Mouse (Mus musculus) neural tube, embryonic 10.5 days (tissue): ENCODE data around the gene Mmaa.
A peak's percentile ranks its signal among the peaks of the same experiment; 100 is the strongest.

ENCODE experiments used
- DNase-seq: peaks from one replicate; pipeline ENCODE4 v3.0.0-alpha.2; 2017; ENCODE audit warnings: low spot score; ENCODE audit errors: extremely low spot score

Gene Mmaa

DNA sequence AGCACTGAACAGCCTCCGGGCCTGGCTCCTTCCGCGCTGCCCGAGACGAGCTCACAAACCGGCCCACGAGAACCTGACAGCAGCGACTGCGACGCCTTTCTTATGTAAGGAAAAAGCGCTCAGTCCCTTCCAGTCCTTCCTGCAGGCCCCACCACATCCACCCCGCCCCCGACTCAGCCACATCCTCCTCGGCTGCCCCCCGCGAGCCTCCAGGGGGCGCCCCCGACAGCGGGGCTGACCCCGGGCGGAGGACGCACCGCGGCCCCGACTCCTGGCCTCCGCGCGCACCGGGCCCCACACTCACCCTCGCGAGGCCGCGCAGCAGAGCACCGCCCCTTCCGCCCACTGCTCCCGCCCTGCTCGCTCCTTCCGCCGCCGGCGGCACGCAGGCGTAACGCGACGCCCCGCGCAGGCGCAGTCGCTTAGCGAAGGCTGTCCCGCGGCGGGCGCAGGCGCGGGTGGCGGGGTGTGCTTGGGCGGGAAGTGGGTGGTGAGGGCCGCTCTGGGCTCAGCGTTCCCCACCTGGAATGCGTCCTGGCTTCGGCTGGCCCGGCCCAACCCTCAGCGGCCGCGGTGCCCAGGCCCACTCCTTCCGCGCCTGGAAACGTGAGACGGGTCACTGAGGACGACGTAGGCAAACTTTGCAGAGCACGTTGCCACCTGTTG is at the start of gene Mmaa:
Gene Mmaa (minus strand): TSS at position 328 of the 666 bp plus-strand sequence.
- DNase-seq: peak; percentile 98

DNA sequence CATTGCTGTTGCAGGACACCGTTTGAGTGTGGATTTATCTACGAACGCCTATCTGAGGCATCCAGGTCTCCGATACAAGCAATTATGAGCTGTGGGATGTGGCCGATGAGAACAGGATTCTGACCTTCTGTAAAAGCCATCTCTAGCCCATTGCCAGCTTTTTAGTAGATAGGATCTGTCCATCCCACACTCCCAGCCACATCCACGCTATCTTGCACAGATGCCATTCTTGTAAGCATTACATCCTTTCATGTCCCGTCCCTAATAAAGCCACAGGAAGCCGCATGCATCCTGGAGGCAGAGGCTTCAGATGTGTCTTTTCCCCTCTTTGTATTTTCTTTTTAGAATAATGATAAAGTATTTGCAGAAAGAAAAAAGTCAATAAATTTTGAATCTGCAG is 46.5 kb upstream of the Mmaa start:
- no peak for DNase-seq

DNA sequence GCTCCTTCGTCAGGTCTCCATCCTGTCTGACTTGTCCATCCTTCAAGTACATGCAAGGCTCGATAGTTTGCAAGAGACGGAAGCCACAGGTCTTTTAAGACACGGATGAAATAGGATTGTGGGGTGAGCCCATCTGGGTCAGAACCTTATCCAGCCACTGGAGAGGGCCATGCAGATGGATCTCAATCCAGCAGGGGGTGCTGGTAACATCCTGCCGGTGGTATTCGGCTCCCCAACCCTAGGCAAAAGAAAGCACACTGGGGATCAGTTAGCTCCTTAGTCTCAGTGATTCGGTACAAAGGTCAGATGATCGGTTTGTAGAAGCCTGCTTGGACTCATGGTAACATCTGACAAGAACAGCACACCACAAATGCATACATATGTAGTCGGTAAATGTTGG is 44.8 kb upstream of the Mmaa start:
- DNase-seq: no peak

DNA sequence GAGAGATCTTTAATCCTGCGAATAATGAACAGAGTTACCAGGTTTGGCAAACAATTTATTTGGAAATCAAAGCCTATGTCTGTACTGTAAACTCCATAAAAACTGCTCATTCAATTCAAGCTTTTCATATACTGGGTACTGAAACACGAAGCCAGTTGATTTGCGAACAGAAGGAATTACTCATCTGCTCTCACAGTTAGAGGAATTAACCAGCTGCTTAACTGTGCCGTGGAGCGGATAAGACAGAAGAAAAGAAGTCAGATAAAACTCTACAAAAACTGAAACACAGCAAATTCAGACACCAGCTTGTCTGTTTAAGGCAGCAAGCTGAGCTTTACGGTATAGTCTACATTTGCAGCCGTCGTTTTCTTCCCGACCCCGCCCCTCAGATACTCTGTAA is 43.9 kb upstream of the Mmaa start:
- no peak for DNase-seq

DNA sequence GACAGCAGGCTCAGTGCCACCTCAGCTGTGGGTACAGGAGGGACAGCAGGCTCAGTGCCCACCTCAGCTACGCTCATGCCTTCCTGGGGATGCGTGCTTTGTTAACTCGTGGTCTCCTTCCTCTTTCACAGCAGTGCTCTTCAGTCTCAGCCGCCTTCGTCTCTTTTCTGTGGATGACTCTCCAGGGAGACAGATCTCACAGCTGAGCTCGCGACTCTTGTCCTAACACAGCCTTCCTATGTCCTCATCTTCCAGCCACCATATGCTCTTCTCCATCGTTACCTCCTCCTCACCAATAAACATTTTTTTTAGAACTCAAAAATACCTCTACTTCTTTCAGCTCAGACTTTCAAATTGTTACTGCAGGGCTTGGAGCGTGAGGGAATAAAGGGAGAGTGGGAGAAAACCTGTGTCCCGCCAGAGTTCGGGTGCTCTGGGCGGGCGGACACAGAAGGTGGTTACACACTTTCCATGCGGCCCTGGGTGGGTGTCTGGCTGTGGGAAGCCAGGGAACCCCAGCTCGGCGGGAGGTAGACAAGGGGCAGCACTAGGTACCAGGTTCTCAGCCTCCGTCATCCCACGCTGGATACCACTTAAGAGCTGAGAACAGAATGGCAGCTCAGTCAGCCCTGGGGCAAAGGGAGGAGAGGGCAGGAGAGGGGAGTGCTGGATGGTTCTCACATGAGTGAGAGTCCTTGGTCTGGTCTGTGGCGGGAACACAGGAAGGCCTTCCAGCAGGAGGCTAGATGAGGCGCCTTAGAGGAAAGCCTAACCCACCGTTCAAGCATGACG is 37.6 kb upstream of the Mmaa start:
- peak; percentile 8 for DNase-seq

DNA sequence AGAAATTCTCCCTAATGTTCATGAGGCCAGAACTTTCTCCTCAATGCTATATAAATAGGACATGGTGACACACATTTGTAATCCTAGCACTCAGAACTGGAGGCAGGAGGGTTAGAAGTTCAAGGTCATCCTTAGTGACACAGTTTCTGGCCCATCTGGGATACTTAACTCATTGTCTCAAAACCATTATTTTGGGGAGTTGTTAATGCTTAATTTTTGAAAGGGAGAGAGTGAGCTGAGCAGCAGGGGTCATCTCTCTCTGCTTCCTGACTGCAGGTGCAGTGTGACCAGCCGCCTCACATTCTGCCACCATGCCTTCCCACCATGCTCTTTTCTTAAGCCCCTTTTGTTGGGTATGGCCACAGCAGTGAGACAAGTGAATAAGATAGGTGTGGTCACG is 36.8 kb upstream of the Mmaa start:
- DNase-seq: no peak

DNA sequence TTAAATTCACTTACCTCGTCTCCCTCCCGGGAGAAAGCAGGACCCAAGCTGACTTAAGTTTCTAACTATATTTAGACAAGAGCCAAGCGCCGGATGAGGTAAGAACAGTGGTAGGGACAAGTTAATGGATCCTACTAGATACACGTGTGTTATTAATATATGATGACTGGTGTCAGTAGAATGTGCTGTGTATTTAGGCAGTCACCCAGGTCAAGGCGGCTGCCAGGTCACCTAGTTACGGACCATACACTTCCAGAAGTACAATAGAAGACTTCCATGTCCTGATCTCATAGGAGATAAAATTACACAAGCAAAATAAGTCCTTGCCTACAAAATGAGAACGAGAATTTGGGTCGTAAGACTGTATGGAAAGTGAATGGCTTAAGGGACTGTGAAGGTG is 36.3 kb upstream of the Mmaa start:
- DNase-seq: no peak

DNA sequence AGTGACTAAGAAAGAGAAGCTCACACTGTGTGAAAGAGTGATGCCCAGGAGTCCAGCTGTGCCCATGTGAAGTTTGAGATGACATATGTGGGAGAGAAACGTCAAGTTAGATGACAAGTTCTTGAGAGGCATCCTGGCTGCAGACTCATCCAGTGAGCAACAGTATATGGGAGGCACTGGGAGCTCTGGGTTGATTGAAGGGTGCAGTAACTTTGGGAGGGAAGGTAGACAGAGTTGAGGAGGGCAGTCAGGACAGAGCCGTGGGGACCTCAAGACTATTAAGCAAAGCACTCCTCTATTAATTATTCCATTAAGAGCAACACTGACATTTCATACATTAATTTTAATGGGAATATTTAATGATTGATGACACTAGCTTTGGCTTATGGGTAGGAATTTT is 35.0 kb upstream of the Mmaa start:
- no peak for DNase-seq

DNA sequence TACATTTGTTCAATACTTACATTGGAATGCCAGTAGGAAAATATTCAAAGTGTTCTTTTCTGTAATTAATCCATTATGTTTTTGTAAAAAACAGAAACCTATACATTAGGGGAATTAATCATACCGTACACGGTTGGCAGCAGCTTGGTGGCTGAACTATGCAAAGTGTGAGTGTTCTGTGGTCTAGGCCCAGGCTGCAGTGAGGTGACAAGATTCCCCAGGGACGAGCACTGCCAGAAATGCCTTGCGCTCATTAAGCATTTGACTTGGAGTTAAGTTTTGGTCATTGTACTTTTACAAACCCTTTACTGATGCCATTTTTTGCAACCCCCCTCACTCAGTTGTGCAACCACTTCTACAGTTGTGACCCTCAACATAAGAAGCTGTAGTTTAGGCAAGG is 34.4 kb upstream of the Mmaa start:
- no peak for DNase-seq

DNA sequence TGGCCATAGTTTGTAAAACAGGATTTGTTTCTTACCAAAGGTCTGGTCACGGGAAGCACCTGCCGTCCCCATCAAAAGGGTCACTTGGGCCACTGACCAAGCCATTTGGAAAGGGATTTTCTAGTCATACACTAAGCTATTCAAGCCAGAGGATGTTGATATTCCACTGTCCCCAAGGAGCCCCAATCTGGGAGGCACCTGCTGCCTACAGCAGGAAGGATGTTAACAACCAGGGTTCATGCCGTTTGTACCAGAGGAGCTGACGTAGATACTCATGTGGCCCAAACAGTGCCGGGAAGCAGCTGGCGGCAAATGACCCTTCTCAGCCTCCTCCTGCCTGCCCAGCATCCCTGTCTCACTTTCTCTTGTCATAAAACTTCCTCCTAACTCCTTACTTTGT is 30.8 kb upstream of the Mmaa start:
- no peak for DNase-seq

DNA sequence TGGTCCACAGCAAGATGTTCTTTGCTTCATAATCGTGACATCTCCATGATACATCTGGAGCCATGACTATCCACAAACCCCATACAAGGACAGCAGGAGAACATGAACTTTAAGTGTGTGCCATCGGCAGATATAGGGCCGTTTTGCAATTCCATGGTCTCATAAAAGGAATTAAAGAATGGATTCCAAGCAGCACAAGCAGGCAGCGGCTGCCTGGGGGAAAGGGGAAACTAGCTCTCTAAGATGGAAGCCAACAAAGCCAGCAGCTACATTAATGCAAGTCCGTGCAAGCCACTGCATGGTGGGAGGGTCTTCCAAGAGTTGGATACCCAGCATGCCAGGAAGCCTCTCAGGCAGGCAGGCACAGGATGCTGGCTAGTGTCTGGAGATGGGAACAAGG is 30.2 kb upstream of the Mmaa start:
- DNase-seq: no peak

DNA sequence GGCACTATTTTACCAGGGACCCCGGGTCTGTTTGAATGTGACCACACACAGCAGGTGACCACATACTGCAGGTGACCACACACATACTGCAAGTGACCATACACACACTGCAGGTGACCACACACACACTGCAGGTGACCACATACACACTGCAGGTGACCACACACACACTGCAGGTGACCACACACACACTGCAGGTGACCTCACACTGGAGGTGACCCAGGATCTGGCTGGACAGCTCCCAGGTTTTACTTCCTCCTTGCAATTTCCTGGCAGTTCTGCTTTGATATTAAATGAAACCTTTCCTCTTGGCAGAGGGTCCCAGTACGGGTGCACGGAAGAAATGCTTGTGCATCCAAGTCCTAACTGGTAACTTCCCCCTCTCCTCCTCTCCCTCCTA is 29.3 kb upstream of the Mmaa start:
- no peak for DNase-seq

DNA sequence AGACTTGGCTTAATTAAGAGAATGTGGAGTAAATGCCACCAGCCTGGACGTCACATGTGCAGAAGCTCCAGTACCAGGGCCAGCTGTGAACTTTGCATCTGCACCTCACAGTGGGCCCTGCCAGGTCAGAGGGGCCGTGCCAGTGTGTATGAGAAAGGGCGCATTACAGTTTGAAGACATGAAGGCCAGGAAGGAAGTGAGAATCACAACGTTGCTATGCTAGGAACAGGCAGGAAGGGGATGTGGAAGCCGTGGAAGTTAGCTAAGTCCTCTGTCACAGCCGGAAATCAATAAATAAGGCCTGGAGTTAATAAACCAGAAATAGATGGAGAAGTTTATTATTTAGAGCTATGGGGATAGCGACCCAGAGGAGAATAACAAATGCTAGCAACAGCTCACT is 28.4 kb upstream of the Mmaa start:
- no peak for DNase-seq

DNA sequence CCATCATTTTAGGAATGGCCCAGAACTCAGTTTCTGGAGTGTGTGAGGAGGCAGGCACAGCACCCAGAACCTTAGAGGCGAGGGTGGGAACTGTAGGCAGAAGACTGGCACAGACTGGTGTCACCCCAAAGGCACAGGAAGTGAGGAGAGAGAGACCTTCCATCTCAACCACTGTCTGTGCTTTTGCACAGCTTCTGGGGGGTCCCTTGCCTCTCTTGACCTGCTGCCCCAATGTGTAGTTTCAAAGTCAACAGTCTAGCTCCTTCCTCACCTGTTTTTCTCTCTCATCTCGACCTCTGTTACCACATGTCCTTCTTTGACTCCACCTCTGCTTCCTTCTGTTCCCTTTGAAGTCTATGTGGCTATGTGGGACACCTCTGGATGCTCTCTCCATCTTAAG is 16.1 kb upstream of the Mmaa start:
- DNase-seq: no peak

DNA sequence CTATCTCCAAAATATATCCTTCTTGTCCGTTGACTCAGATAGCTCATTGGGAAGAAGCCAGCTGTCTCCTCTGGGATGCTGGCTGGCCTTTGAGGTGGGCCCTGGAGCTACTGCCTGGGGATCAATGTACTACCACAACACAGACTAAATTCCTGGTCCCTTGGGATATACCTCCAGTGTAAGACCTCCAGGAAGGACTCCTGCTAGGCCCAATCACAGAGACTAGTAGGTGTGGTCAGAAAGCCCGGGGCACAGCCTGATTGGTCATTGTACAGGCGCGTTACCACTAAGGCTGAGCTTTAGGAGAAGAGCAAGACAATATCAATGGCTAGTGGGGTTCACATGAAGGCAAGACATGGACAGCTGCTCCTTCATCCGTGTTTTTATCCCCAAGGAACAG is 11.2 kb upstream of the Mmaa start:
- no peak for DNase-seq

DNA sequence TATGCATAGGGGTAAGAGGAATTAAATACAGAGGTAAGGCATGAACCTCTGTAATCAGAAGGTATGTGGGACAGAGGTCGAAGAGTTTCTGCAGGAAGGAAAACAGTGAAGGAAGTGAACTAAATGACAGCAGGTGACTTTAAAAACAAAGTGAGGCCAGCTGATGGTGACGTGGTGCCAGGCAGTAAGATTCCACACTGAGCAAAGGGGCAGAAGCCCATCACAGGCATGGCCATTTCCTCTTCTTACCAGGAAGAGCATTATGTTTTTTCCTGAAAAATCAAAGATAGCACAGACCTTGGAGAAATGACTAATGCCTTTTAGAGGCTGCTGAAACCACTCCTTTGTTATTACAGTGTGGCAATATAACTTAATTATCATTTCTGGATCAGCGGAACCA is 6.8 kb upstream of the Mmaa start:
- no peak for DNase-seq

DNA sequence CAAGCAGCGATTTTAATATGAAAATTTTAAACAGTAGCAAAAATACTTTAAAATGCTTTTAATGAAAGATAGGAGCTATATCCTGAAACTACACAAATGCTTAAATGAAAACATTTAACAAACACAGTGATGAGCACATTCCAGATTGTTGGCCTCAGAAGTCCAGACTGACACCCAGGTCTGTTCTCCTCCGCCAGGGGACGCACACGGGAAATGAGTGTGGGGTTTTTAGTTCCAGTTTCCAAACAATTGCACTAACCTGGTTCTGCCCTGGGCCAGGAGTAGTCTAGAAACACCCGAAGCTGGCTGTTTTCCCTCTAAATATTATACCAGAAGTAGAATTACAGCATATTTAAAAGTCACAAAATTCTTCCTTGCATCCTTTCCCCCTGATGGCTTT is 5.0 kb upstream of the Mmaa start:
- no peak for DNase-seq

DNA sequence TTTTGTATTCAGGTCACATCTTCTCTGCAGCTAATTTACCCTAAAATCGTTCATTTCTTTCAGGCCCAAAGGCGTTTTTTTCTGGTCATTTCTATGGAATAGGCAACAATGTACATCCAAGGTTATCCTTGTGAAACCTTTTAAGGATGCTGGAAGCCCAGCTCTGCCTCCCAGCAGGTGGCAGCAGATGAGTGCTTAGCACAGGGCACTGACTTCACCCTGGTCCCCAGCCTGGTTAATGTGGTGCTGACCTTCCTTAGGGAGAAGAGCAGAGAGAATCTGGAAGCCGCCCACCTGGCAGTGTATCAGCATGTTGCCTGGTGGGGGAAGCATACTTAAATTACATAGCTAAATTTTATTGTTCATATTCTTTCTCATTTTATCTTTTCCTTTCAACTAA is 3.0 kb upstream of the Mmaa start:
- DNase-seq: peak; percentile 49

DNA sequence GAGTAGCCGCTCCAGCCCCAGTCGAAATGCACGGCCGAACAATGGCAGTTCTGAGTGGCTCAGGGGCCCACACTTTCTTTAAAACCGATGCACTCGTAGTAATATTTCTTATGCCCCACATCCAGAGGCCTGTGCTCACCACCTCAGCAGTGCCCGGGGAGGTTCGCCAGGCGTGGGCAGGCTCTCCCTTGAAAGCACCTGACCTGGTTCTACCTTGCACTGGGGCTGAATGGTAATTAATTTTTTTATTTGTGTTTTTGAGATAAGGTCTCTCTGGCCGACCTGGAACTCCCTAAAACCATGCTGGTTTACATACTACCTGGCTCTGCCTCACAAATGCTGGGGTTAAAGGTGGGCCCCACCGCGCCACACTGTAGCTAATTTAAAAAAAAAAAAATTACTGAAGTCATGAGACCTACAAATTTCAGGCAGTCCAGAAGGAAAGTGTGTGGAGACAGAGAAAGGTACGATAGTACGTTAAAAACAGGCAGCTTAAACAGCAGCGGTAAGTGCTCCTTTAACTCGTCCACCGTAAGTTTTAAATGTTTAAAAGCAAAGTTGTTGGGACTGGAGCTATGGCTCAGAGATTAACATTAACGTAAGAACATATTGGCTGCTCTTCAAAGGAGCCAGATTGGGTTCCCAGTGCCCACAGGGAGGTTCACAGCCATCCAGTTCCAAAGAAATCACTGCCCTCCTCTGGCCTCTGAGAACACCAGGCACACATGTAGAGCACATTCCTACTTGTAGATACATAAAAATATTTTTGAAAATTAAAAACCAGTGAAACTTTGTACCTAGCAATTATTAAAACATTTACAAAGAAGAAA is 754 bp upstream of the Mmaa start:
- DNase-seq: no peak

DNA sequence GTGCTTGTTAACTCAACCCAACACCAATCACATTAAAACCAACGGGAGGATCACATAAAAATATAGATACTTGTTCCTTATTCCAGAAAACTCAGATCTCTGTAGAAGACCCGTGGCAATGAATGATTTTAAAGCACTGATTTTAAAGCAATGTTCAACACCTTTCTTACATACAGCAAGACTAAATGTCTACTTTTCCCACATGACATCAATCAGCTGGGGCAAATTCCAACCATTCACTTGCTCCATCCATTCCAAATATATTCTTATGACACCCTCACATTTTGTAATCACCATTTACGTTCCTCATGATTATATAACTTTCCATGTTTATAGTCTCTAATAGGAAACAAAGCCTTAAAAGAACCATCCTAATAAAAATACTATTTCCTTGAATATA is 896 bp downstream of the Mmaa start:
- DNase-seq: no peak

DNA sequence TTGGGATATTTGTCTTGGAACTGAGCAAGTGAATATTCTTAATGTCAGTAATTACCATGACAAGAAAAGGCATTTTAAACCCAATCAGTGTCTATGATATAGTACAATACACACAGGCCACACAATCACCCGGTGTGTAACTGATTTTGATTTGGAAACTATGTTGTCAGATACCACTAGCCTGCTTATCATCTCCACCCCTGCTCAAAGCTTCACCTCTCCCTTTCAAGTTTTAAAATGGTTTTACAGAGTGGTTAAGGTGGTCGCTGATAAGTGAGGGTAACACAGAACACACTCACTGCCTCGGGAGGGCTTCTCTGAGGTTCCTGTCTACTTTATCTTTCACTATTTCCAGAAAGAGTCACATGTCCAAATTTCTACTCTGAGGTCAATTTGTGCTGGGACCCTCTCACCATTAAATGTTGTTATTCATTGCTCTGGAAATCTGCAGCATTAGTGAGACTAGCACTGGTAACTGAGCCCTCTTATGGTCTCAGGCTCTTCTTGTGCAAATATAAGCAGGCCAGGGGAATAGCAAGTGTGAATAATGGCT is 1.9 kb downstream of the Mmaa start:
- DNase-seq: no peak

DNA sequence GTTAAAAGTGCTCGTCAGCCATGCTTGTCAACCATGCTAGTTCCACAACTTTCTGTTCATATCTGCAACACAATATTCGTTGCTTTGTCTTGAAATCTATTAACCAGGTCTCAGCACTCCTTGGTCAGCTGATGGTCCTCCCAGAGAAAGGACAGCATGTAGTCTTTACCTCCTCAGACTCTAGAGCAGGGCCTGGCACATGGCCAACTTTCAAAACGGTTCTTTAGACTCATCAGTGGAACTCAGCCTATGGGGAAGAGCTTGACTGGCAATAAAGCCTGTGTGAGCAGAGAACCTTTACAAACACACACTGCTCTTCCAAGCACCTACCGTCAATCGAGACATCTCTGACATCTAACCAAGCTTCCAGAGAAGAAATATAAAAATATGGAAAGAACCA is 5.1 kb downstream of the Mmaa start:
- DNase-seq: no peak
